Mouse (Mus musculus) urinary bladder, postnatal 14 days (tissue): ENCODE measurements around the gene Gm11011.
"Not testable (repeated sequence)": the region's sequence is repeated elsewhere in the genome, so short reads cannot be mapped to it uniquely, and the experiment has no call there.

Experiments
- DNase-seq: peaks from one replicate; pipeline ENCODE4 v3.0.0; 2021; ENCODE audit warnings: low spot score

The Gm11011 gene

DNA sequence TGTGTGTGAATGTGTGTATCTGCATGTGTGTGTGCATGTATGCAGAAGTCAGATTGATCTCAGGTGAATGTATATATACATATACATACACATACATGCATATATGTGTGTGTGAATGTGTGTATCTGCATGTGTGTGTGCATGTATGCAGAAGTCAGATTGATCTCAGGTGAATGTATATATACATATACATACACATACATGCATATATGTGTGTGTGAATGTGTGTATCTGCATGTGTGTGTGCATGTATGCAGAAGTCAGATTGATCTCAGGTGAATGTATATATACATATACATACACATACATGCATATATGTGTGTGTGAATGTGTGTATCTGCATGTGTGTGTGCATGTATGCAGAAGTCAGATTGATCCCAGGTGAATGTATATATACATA is at the start of gene Gm11011:
TSS of gene Gm11011 (minus strand) at position 101 of the 400 bp plus-strand sequence.
- DNase-seq, result not testable (repeated sequence)

DNA sequence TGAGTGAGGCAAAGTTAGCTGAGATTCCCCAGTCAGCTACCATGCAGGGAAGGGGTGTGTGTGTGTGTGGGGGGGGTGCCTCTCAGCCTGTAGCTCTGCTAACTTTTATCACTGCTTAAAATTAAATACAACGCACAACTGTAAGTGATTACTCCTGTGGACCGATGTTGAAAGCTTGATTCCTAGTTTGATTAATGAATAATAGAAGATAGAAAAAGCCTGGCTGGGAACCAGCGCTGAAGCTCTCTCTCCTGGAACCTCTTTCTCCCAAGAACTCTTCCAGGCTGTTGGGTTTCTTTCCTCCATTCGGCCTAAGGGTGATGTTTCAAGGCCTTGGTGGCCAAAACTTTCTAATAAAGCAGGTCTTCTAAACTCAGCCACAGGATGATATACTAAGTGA is 48.9 kb upstream of the Gm11011 start:
- no peak for DNase-seq

DNA sequence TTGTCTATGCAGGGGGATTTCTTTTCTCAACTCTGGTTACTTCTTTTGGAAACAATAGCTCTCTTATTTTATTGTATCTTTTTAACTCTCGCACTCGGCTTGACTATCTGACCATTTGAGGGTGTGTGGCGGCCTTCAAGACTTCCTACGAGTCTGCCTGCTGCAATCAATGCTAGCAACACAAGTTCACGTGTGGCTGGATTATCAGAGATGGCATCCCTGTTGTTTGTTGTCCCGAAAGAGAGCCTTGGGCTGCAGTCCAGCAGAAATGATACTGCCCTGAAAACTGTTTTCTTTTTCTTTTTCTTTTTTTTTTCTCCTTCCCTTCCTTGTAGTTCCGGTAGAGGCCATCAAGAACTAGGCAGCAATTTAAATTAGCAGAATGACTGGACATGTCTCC is 47.9 kb upstream of the Gm11011 start:
- DNase-seq, result no peak

DNA sequence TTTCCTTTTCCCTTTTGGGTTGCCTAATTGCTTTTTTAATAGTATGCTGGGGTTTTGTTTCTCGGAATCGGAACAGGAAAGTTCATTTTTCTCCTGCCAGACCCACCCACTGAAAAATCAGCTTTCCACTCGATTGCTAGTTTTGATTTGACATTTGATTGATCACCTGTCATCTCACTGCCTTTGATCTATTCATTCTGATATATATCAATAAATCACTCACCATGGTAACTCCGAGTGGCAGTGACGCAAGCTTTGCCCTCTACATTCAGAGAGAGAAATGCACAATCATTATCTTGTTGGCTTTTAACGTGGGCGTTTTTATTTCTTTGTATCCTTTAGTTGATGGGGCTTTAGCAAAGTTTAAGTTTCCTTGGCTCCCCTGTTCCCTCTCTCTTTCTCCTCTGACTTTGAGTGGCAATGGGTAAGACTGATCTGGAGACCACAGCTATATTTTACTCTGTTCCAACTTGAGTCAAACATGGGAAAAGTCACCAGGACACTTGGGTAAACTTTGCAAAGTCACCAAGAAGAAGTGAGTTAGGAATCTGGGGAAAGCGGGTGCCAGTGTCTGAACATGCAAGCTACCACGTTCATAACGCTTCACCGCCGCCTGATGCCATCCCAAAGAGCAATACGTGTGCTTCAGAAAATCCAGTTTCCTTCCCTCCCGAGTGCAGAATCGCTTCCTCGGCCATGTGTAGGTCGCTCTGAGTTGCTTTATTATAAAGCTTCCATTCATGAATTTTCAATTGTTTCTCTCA is 47.3 kb upstream of the Gm11011 start:
- no peak for DNase-seq

DNA sequence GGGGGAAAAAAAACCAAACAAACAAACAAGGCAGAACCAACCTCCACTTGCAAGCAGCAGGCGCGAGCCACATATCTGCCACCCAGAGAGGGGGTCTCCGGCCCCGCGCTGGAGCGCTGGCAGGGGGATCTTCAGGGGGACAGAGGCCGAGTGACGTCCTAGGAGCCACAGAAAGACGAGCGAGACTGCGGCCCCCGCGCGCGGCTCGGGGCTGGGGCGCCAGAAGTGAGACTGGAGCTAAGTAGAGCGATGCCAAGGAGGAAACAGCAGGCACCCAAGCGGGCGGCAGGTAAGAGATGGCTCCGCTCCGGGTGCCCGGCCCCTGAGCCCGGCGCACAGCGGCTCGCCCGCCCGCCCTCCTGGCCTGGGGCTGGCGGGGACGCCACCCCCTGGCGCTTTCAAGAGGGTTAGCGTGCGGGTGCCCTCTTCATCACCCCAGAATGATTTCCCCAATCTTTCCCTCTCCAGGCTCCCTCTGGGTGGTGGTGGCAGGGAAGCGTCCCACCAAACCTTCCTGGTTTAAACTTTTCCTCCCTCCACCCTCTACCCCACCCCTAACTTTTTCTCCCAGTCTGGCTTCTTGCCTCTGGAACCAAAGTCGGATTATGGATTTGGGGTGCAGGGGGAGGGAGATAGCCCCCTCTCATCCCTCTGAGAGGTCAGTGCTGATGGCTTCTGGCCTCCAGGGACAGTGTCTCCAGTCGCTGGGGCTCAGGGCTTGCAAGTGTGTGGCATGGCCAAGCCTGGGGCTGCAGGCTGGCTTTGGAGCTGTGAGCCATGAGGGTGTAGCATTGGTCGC is 46.1 kb upstream of the Gm11011 start:
- DNase-seq, result peak; percentile 54

DNA sequence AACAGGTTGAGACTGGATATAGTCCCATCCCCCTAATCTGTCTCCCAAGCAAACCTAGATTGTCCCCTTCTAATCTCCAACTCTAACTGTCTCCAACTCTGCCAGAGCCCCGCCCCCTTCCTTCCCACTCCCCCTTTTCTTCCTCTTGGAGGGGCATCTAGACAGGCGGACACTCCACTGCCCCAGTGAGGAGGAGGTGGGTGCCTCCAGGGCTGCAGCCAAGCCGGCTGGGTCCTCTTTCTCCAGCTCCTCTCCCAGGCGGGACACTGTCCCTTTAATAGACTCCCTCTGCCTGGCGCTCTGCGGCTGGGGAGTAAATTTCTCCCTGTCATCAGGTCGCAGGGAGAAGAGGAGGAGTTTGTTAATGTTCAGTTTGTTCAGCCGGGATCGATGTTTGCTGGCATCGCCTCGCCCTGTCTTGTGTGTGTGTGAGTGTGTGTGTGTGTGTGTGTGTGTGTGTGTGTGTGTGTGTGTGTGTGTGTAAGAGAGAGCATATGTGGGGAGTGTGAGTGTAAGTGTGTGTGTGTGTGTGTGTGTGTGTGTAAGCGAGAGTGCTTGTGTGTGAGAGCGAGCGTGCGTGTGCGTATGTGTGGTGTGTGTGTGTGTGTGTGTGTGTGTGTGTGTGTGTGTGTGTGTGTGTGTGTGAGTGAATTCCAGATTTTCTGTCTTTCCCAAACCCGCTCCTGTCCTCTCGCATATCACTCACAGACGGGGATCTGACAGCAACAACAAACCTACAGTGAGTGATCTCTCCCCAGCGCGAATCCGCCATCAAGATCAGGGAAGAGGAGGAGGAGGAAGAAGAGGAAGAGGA is 45.0 kb upstream of the Gm11011 start, which contains the start of gene Tshz2:
TSS of gene Tshz2 (plus strand) at position 676 of the 814 bp plus-strand sequence.
- peak; percentile 71 for DNase-seq

DNA sequence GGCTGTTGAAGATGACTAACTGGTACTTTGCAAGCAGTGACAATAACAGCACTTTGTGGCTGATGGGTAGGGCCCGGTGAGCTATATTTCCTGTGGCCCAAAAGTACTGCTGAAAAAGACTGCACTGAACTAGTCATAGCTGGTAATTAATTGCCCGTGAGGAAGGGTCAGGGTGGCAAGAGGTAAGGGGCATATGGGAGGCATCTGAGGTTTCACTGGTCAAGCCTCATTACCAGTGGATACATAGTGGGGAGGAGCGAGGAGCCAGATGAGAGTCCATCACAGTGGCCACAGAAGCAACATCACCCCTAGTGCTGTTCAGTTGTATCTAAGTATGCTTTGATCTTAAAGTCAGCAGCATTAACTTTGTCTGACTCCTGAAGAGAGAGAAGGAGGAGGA is 42.5 kb upstream of the Gm11011 start:
- DNase-seq, result no peak

DNA sequence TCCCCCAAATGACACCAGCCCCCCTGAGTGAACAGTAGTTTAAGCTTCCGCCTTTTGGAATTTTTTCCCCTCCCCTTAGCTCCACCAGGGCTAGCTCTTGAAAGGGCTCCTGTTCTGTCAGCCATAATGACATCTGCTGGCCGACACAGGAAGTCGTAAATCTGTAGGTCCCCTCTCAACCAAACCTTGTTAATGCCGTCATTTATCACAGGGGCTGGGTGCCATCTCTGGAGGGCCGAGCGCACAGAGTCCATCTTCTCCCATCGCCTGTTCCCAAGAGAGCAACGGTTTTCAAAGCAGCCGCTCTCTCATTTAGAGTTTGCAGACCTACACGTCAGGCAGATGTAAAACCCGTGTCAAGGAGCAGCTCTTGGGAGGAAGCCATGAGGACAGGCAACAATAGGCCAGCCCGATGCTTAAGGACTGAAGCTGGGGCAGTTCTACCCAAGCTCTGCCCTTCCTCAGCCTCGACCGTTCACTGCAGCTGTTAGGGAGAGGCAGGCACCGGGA is 33.7 kb upstream of the Gm11011 start:
- no peak for DNase-seq

DNA sequence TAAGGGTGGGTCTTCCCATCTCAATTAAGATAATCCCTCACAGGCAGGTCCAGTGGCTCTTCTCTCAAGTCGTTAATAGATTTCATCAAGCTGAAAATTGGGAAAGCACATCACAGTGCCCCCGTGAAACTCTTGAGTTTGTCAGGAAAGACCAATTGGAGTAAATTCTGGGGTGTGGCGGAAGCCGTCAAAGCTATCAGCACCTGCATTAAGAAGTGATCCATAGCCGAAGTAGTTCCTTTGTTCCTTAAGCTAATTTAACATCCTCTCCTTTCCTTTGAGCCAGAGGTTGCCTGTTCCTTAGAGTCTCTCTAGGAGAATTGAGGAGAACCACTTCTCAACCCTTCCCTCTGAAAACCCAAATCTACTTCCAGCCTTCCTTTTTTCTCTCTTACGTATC is 28.5 kb upstream of the Gm11011 start:
- DNase-seq, result no peak

DNA sequence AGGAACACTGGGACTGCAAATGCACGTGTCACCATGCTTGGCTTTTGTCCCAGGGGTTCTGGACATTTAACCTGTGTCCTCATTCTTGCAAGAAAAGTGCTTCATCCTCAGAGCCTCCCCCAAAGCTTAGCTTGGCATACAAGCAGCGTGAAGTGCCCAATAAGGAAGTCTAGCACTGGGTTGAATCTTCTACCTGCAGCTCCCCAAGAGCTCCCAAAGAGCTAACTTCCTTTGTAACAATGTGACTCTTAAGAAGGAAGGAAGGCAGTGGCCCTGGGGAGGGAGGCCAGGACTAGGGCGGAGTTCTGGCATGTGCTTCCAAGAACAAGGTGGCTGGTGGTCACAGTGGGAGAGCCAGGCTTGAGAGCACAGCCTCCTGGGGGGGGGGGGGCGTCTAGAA is 27.1 kb upstream of the Gm11011 start:
- DNase-seq, result no peak

DNA sequence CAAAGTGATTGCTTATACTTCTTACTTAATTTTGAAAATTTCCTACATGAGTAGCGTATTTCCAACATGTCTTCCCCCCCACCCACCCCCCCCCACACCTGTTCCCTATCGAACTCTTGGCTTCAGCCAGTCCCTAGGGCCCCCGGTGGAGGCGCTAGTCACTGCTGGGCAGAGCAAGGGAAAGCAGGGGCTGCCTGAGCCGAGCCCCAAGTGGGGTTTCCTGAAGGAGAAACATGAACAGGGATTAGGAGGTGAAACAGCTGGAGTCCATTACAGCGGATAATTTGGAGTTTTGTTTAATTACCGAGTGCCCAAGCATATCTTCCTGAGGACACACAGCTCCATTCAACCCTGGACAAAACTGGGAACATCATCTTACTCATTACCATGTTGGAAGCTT is 24.0 kb upstream of the Gm11011 start:
- DNase-seq, result no peak

DNA sequence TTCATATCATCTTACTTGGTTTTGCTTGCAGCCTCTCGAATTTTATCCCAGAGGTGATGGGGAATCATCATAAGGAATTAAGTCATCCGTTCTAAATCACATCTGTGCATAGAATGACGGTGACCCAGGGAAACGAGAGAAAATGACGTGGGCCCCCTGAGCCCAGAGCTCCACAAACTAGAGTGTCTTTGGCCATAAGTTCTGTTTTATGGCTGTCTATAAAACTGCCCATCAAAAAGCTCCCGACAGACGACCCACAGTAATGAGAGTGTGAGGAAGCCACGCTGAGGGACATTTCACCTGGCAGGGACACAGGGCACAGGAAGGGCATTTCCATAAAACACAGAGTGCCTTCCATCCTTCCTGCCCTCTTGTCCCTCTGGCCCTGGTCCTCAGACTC is 23.3 kb upstream of the Gm11011 start:
- no peak for DNase-seq

DNA sequence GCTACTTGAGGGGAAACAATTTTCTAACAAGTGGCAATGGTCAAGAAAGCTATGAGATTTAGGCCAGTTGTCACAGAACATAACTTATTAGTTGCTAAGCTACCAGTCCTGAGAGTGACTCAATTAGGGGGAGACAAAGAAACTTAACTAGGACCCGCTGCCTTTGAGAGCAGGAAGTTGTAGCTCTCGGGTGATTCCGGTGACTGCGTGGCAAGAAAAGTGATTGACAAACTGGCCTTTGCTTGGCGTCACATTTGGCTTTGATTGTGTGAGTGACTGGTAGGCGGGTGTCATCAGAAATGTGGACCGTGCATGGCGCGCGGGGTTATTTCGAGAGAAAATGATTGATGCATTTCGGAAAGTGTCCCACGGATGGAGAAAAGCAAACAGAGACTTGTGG is 22.4 kb upstream of the Gm11011 start:
- no peak for DNase-seq

DNA sequence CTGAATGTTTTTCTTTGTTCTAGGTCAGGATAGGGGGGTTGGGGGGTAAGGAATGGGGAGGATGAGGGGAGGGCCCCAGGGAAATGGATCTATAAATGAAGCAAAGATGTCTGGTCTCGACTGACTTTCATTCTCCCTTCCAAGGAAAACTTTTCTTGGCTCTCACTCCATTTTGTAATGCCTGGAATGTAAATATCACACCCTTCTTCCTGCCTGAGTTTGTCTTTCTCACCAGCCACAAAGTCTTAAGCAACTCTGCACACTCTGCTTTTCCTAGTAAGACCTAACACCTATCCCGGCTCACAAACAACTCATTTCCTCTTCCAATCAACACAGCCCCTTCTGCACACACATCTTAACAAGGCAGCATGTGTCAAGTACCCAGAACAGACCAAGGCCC is 20.2 kb upstream of the Gm11011 start:
- DNase-seq, result no peak

DNA sequence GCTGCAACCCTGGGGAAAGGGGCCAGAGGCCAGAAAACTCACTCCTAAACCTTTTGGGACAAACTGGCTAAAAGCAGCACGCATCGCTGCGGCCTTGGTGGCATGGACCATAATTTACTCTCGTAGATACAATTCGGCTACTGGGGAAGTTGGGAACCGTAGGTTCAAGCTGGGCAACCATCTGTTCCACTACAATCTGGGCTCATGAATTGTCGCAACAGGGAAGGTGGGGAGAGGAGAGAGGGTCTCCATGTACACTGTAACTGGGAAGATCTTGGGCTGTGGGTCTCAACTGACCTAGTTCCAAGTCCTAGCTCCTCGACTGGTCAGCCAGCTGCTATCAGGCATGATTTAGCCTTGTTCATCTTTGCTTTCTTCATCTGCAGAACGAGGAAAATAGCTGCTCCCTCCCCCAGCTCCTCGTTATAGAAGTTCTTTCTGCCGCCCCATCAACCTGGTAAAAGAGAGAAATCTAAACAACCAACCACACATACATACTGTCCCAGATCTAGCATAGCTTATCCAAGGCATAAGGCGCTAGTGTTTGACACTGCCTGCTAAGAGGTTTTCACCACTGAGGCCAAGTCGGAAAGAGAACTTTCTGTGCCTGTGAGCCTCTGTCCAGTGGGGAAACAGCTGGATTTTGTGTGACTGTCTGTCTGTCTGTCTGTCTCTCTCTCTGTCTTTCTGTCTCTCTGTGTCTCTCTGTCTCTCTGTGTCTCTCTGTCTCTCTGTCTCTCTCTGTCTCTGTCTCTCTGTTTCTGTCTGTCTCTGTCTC is 19.5 kb upstream of the Gm11011 start:
- no peak for DNase-seq

DNA sequence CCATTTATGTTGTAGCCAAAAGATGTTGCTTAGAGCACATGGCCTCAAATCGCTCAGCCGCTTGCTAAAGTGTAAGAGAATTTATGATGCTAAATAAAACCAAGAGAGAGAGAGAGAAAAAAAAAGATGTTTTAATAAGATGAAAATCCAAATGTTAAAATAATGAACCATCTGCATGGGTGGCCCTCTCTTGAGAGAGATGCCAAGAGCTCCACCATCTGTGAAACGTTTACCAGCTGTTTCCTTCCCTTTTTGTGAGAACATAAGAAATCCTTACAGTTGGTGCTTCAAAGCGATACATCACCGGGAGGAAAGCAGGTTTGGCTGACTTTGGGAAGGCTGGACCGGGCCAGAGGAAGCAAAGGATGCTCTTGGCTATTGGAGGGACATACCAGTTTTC is 12.6 kb upstream of the Gm11011 start:
- no peak for DNase-seq

DNA sequence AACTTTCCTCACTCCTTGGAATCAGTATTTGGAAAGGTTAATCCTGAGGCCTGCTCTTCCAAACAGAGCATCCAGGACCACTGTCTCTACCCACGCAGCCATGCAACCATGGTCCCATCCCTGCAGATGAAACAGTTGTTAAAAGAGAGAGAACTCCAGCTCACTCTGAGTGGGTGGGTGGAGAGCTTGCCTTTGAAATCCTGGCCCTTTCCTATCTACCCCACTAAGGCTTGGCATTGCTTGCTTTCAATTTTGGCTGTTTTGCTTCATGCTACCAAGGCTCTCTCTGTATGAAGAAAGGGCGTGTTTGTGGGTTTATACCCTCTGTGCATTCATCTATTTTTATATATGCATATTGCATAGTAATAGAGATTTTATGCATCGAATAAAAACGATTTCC is 12.0 kb upstream of the Gm11011 start:
- no peak for DNase-seq

DNA sequence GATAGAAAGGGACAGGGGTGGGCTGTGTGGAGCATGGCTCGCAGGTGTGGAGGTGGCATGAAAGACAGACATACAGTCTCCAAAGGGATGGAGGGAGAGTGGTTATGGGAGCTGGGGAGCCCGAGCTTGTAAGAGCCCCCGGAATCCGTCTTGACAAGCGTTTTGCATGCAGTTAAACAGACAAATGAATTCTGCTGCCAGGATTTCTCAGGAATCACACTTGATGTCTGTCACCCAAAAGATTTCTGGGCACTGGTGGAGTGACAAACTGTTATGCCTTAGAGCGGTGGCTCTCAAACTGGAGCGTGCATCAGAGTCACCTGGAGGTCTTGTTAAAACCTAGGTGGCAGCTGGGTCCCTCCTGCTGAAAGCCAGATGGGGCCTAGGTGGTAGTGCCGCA is 10.4 kb upstream of the Gm11011 start:
- no peak for DNase-seq

DNA sequence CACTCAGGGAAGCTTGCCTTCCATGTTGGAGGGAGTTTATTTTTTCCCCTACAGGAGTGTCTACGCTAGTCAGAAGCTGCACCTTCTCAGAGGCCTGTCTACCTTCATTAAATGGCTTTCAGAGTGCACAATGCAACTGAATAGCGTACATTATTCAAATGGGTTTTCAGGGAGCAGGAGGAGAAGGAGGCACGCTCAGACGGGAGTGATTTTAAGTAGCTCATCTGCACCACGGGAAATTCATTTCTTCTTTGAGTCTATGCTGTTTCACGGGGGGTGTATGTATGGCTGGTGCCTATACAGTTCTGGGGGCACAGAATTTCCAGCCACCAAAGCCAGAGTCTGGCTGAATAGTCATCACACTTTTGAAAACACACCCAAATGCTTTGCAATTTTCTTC is 9.8 kb upstream of the Gm11011 start:
- DNase-seq, result no peak

DNA sequence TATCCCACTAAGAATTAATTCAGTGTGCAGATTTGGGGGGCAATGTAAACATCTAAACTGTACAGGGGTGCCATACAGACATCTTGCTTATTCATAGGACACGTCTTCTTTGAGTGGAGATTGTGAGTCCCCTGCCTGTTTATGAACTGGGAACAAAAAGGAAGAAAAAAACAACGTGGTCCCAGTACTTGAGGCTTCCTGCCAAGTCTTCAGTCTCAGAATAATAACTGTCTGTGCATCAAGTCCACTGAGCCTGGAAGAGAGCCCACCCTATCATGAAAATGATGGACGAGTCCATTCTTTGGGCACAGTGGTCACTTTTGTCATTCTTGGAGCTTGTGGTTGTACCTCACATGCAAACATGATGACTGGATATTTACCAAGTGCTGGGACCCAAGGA is 6.2 kb upstream of the Gm11011 start:
- DNase-seq, result no peak

DNA sequence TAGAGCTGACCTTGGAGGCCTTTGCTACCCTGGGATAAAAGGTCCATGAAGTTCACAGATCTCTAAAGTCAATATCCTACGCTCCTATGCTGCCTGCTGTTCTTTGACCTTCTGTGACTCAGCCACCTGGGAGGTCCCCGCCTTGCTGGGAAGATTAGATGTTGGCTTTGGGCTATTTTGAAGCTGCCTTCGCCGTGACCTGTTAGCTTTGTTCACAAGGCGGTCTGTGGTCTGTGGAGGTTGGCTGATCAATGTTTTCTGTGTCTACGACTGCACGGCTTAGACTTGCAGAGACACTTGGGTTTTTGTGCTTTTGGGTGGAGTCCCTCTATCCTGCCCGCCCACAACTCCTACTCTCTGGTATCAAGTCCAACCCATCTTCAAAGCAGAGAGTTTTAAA is 2.9 kb upstream of the Gm11011 start:
- no peak for DNase-seq

DNA sequence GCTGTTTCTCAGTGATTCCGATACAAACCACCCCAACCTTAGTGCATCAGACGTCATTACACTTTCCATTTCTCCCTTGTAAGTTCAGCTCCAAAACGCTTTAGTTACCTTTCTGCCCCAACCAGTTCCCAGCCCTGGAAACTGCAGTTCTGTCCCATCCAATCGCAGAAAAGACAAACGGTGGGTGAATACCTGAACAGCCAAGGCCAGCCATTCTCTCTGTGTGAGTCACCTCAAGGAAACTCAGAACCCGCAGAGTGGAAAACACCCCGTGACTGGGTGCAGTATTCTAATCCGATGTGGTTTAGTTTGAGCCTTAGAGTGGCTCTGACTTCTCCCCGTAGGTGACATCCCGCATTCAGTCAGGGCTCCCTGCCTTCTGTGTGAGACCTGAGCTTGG is 2.2 kb upstream of the Gm11011 start:
- no peak for DNase-seq
